Mouse (Mus musculus) Muller cell, postnatal 12 days (primary cell): Measurements from ENCODE around the gene Rnf2.
A peak's percentile ranks its signal among the peaks of the same experiment; 100 is the strongest.

ENCODE experiments used
- DNase-seq: peaks from one replicate; pipeline ENCODE4 v3.0.0-alpha.2; 2015; ENCODE audit errors: inconsistent ontology term

Gene Rnf2

DNA sequence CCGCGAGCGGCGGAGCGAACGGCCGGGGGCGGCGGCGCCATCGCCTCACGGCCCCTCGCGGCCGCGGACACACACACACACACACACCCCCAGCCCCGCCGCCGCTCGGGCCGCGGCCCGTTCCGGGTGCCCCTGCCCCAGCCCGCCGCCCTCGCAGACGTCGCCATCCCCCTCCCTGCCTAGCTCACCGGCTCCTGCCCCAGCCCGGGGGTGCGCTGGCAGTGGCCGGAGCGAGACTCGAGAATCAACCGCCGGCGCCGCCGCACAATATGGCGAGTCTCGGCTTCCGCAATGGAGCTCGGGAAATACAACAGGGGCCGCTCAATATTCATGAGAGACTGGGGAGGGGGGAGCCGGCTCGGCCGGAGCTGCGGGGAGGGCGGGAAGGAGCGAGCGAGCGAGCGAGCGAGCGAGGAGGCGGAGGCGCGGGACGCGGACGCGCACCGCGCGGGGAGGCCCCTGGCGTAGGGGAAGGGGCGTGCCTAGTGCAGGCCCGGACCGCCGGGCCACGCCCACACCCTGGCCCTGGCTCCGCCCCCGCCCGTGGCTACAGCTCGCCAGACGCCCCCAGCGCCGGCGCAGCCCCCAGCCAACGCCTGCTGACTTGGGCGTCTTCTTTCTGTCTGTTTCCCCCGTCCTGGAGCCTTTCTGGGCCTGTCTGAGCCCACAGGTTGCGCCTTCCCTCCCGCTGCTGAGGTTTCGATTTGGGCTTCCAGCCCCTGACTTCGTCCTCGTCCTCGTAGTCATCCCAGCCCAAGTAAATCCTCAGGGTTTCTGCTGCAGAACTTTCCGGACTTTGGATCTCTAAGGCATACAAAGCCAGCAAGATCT lies at the start of gene Rnf2:
Gene Rnf2 (minus strand): TSS at position 425 of the 831 bp plus-strand sequence.
- peak; percentile 97 for DNase-seq

DNA sequence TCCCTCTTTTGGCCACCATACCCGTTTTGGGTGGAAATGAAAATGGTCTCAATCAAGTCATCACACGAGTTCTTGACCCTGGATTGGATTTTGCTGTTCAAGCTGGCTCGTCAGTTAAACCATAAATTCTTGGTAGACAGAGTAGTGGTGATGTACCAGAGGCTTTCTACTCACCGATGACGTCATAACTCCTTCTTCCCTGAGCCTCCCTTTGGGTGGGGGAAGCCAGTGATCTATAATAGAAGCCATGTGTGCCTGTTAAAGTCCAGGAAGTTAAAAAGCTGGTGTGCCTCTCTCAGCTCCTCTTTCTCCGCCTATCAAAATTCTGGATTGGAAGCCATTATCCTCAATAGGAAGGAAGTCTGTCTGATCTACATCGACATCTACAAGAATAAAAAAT lies 49.0 kb upstream of the Rnf2 start:
- DNase-seq, result no peak

DNA sequence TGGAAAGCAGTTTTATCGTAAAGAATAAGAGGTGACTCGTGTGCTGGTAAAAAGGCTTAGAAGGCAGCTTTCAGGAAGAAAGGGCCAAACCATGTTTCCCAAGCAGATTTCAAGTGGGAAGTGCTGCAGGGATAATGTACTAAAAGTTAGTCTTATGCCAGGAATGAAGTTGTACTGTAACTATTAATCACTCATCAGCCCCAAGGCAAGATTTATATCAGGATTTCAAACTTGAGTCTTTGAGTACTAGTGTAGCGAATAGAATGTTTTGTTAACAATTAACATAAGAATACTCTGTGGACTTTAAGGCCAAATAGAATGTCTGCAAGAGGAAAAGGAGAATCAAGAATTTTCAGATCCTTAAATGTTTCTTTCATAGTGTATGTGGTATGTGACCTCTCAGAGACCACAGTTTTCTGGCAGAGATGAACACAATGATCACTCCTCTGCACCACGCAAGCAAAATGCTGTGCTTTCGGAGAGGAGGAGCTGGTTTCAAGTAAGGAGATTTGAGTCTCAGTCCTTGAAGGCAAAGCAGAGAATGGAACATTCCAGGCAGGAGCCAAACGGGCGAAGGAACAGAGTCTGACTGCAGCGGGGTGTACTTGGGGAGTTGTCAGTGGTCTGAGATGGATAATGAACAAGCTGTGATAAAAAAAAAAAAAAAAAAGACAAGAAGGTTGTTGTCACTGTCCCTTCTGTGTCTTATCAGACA lies 48.3 kb upstream of the Rnf2 start:
- DNase-seq, result no peak

DNA sequence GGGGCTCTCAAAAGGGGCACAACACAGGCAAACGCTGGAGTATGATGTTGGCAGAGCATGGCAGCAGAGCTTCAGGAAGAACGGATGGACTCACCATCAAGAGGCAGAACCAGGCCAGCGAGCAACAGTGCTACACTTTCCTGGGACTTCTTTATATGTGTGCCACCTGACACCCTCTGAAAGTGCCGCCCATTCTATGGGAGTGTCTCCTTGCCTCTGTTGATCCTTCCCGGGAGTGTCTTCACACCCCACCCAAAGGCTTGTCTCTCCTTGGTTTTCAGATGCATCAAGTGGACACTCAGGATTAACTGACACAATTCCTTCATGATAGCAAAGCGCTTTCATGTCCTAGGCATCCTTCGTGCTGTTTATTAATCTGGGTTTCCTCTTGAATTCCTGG lies 44.8 kb upstream of the Rnf2 start:
- DNase-seq, result no peak

DNA sequence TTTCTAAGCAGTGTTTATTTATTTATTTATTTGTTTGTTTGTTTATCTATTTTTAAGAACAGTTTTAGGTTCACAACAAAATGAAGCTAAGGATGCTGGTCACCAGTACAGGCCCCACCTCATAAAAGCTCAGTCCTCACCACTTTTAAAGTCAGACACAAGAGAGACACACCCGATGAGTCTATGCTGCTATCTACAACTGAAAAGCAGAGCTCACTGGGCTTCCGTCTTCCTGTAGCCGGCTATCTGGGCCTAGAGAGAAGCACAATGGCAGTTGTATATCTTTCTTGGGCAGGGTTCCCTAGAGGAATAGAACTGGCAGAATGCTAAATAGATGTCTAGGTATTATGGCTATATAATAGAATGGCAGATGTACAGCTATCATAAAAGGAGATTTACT lies 43.8 kb upstream of the Rnf2 start:
- no peak for DNase-seq

DNA sequence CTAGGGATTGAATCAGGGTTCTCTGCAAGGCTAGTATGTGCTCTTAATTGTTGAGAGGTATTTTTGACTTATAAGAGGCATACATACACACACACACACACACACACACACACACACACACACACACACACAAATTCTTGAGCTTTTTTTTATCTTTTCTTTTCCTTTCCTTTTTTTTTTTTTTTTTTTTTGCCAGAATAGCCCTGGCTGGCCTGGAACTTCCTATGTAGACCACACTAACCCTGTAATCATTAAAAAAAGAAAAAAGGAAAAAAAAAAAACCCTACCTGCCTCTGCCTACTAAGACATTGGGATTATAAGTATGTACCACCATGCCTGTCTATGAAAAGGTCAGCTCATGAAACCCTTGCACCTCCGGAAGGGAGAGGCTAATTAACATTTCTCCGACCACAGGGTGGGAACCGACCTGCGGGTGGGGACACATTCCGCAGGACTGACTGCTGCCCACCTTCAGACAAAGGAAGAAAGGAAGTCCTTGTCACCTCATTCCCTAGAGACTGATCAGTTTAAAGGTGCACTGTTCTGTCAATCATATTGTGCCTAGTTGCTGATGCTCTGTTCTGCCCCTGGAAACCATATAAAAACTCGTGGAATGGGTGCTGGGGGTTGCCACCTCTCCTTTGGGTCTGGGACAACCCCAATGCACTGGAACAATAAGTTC lies 43.2 kb upstream of the Rnf2 start:
- DNase-seq, result no peak

DNA sequence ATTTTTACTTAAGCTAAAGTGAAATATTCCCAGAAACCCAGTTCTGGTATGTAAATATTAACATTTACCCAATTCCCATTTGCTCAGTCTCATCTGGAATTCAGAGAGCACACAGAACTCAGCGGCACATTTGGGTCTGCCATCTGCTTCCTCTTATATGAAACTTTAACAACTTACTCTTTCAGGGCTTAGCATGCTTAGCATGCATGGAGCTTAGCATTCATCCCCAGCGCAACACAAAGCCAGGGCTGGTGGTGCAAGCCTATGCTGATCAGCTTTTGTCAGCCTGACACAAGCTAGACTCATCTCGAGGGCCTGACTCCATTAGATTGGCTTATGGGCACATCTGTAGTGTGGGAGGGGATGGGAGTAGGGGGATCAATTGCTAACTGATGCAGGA lies 25.9 kb upstream of the Rnf2 start:
- no peak for DNase-seq

DNA sequence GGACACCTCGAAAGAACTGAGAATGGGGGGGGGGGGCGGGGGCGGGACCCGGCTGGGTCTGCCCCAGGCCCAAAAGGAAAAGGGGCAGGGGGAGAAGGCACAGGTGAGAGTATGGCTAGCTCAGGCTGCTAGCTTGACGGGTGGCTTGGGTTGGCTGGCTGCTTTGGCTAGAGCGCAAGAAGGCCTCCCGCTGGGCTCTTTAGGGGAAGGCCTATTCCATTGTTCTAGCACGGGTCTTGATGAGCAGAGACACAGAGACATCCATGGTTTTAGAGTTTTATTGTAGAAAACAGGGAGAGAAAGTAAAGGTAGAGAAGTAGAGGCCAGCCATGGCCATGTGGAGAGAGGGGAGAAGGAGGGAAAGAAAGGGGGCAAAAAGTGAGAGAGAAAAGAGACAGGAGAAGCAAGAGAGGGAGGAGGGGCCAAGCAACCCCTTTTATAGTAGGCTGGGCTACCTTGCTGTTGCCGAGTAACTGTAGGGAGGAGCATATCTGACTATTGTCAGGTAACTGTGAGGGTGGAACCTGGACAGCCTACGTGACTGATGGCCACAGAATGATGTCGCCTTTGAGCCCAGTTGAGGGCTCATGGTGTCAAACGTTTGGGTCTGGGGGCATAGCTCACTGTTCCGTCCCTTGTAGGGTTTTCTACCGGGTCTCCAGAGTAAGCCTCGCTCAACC lies 17.0 kb upstream of the Rnf2 start:
- no peak for DNase-seq

DNA sequence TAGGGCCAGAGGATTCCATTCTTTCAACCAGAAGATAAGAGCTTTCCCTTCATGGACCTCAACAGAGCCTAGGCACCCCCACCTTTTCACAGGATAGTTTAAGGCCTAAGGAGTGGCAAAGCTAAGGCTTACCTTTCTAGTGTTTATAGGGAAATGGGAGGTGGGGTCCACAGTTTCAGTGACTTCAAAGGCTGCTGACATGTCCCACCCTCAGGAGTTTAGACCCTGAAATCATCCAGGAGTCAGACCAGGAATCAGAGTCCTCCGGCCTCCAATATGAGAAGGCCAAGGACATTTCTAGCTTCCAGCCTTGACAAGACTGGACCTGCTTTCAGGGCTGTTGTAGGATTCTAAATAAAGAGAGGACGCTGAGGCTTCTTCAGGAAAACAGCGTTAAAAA lies 16.1 kb upstream of the Rnf2 start:
- DNase-seq, result no peak

DNA sequence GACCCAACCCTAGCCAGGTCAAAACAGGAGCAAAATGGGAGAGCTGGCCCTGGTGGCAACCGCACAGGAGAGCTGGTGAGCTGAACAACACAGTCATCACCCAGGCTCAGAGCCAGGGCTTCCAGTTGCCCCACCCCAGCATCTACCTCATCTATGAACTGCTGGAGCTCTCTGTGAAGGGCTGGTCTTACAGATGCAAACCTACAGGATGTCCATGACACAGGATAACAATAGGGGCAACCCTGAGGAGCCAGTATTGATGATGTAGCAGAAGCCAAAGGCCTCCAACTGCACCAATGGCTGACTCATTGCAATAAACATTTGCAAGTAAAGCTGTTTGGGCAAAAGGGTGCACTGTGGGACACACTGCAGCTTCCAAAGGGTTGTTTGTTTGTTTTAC lies 15.0 kb upstream of the Rnf2 start:
- no peak for DNase-seq

DNA sequence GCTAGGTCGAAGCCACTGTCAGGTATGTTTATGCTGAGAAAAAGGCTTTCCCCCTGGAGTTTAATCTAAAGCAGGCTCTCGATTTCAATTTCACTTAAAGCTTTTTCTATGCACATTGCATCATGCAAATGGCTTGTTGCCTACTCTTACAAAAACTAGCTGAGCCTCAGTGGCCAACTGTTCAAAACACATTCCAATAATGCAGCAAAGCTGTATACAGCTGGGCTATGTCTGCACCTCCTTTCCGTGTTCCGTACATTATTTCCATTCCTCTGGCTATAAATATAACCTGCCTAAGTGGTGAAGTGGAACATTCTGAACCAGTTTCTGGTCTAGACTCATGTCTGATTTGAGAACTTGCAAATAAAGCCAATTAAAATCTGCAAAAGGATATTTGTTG lies 13.4 kb upstream of the Rnf2 start:
- no peak for DNase-seq

DNA sequence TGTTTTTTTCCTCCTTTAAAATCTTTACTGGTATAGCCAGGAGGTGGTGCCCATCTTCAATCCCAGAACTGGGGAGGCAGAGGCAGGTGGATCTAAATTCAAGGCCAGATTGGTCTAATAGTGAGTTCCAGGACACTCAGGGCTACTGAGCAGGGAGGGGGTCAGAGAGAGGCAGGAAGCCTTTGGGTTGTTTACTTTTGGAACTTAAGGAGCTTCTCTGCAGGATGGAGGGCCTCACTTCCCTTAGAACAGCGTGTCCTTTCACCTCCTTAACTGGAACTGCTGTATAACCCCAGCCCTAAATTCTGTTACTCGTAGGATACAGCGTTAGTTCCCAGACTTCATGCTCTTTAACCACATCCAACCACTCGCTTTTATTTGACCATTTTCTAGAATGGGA lies 10.1 kb upstream of the Rnf2 start:
- no peak for DNase-seq

DNA sequence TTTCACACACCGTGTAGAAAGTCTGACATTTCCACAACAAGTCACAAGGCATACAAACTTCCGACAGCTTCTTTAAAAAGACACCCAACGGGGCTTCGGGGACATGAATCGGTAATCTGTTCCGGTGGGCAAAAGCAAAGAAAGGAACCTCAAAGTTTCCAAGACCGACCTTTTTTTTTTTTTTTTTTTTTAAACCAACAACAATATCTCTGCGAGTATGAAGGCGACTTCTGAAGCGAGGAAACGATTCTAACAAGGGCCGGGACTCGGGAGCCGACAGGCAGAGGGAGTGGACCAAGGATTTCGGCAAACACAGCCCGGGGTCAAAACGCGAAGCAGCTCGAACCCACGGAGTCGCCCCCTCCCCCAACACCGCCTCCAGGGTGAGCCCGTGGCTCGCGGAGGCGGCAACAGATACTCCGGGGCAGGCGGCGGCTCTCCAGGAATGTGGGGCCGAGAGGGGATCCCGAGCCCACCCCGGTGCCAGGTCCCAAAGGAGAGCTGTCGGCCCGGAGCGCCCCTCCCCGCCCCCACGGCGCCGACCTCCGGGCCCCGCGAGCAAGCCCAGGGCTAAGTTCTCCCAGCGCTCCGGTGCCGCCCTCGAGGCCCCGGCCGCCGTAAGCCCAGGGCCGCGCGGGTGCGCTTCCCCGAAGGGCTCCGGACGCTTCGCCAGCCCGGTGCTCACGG lies 797 bp downstream of the Rnf2 start:
- peak; percentile 71 for DNase-seq

DNA sequence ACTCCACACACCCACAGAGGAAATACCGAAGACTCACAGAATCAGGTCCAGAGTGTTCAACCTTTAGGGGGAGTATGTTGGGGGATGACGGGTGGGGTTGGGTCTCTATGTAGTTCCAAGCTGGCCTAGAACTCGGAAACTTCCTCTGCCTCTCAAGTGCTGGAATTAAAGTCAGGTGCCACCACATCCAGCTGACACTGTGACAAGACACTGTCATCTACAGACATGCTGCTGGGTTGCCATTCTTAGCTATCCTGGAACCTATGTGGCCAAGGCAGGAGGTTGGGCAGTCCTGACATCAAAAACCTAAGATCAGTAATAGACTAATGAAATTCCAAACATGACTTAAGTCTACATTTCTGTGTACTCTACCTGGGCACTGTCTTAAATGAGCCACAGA lies 2.4 kb downstream of the Rnf2 start:
- no peak for DNase-seq

DNA sequence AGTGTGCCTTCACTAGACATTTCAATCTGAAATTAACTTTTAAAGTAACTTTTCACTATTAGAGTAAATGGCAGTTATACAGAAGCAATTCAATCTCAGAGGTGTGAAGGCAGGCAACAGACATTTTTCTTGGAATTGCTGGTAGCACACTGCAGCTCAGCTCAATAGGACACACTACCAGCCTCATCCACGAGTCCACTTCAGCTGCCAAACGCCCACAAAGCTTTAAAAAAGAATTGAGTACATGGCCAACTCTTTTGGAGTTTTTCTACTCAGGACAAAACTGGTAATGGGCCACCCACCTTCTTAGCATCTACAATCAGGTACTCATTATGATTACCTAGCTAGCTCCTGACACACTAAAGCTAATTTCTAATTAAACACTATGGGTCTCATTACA lies 2.8 kb downstream of the Rnf2 start:
- peak; percentile 9 for DNase-seq

DNA sequence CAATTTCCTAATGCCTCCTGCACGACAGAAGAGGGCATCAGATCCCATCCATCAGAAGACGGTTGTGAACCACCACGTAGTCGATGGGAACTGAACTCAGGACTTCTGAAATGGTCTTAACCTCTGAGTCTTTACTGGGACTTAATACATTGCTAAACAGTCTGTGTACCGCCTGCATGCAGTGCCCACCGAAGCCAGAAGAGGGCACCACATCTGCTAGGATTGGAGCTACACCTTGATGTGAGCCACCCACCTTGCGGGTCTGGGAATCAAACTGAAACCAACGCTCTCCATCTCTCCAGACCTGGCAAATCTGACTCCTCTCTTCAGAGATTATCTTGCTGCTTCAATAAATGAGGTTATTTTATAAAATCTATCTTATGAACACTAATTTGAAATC lies 3.7 kb downstream of the Rnf2 start:
- DNase-seq, result no peak

DNA sequence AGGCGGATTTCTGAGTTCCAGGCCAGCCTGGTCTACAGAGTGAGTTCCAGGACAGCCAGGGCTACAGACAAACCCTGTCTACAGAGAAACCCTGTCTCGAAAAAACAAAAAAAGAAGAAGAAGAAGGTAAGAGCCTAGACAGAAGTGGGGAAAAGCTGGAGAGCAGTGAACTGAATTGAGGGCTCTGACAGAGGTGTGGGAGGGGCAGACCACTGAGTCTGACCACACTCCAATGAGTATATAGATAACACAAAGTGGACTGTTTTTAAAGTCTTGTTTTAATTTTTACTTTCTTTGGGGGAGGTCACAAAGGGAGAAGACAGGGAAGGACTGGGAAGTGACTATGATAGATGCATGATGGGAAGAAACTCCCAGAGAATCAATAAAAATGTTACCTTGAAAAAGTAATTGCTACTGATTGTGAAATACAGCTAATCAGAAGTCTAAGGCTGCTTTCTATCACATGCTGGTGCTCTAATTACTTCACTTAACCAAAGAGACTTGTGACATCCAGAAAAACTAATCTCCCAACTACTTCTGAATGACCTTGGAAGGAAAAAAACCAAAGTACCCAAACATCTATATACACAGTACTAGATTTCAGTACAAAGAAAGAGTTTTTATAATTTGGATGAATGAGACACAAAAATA lies 5.0 kb downstream of the Rnf2 start:
- DNase-seq, result no peak

DNA sequence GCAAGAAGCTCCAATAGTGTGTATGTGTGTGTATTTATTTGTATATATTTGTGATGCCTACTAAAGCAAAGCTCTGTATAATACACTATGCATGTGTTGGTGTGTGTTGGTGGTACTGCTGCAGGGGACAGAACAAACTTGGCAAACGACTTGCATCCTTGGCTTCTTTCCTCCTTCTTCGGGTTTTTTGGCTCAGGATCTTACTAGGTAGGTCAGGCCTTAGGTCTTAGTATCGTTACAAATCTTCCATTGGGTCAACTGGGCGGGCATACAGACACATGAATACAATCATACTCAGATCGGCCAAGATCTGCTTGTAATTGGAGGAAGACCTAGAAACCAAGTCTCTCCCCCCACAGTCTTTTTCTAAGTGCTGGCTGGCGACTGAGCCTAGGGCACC lies 6.0 kb downstream of the Rnf2 start:
- no peak for DNase-seq

DNA sequence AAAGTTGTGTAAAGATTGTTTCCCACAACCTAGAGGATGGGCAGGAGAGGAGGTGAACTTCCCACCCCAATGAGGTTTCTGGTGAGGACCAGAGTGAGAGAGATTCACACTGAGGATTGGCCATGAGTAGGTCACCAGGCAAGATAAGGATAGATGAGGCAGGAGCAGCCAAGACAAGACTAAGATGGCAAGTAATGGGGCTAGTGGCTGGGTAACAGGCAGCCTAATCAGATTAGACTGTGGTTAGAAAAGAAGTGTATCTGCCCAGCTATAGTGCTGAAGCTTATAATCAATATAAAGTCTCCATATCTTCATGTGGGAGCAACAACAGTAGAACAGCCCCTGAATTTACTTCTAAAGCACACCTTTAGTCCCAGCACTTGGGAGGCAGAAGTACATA lies 6.9 kb downstream of the Rnf2 start:
- no peak for DNase-seq

DNA sequence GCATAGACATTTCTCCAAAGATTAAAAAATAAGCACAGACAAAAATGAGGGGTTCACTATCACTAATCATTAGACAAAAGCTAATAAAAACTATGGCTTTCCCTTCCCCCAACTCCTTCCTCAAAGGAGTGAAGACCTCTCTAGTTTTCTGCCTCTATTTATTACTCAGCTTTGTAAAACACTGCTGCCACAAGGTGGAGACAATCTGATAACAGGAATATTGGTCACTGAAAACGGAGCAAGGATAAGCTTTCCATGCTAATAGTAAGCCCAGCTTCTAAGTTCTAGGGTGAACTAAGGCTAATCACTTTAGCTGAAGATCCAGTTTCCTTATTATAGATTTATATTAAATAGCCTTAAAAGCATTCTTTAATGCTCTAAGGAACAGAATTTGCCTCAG lies 8.3 kb downstream of the Rnf2 start:
- DNase-seq, result no peak

DNA sequence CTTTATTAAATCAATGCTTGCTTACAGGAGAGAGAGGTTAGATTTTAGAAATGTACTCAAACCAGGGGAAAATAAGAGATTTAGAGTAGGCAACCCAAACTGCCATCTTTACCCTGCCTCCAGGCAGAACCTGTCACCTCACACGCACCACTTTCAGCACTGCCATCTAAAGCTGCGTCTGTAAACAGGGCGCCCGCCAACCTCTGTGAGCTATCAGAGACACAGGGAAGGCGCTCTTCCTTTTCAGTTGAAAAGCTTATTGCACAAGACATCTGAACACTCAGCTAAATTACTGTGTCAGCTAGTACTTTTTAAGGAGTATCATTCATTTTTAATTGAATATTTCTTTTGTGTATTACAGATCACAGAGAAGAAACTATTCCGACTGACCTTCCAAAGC lies 10.9 kb downstream of the Rnf2 start:
- DNase-seq, result no peak
